Mouse (Mus musculus) kidney, postnatal 4 days (tissue): ENCODE data around the gene Gca.
"Not testable (repeated sequence)": the region's sequence is repeated elsewhere in the genome, so short reads cannot be mapped to it uniquely, and the experiment has no call there.

ENCODE experiments used
- DNase-seq, 2 experiments: peaks; one replicate each; pipeline ENCODE4 v3.0.0; 2021; ENCODE audit warnings: mixed read lengths in 2 of 2

Gene Gca

GRCm38 (mm10) chr2:62670767-62671166 lies 6.7 kb downstream of the Gca start:
- DNase-seq: no peak

- DNase-seq: no peak
These were observed 8.7 kb downstream of the Gca start for GRCm38 (mm10) chr2:62672788-62673187.

- no peak for DNase-seq
These were observed 17.6 kb downstream of the Gca start for GRCm38 (mm10) chr2:62681667-62682066.

DNA sequence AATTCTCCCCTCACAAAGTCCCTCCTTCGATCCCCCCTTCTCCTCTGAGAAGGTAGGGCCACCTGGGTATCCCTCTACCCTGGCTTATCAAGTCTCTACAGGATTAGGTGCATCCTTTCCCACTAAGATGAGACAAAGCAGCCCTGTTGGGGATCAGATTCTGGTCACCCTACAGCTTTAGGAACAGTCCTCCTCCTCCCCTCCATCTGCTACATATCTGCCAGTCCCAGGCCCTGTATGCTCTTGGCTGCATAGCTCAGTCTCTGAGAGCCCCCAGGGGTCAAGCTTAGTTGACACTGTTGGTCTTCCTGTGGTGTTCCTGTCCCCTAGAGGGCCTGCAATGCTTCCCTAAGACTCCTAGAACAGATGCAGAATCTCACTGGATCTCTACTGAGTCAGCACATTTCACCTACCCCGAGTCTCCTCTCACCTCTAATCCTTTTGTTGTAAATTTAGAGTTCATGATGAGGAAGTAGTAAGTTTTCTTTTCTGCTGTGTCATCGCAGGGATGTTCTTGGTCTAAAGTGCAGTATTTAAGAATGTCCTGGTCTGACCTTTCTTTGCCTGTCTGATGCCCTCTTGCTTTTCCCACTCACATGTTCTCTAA lies 21.0 kb downstream of the Gca start:
- DNase-seq: no peak

DNA sequence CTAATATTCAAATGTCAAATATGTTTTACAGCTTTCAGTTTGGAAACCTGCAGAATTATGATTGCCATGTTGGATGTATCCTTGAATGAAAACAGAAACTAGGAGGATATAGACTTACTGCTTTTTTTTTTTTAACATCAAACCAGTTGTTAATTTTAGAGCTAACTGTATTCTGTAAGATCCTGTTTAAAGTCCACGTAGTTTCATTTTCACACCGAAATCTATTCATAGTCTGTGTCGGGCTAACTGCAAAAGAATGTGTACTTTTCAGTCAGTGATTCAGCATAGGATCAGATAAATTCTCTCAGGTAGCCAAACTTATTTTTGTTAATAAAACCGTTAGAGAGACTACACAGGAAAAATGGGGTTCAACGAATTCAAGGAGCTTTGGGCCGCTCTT lies 21.8 kb downstream of the Gca start:
- DNase-seq: no peak

- DNase-seq: no peak
These were observed 42.2 kb downstream of the Gca start for GRCm38 (mm10) chr2:62706313-62706712.

GRCm38 (mm10) chr2:62709633-62710032 lies 45.5 kb downstream of the Gca start:
- DNase-seq: no peak

DNA sequence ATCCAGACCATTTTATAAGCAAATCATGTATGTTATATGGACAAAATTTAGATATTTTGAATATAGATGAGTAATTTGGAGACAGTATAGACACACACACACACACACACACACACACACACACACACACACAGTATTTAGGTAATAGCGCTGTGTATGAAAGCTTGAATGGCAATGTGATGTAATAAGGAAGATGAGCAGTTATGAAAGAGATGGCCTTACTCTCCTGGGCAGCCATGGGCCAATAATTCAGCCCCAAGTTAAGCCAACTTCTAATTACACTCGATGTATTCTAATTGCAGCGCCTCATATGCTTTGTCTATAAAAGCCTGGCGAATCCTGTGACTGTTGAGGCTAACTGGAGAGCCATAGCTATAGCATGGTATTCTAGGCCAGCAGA lies 50.3 kb downstream of the Gca start:
- not testable (repeated sequence) for DNase-seq

DNA sequence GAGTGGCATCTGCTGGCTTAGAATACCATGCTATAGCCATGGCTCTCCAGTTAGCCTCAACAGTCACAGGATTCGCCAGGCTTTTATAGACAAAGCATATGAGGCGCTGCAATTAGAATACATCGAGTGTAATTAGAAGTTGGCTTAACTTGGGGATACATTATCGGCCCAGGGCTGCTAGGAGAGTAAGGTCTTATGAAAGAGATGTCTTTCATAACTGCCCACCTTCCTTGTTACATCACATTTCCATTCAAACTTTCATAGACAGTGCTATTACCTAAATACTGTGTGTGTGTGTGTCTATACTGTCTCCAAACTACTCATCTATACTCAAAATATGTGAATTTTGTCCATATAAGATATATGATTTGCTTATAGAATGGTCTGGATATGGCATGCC lies 51.2 kb downstream of the Gca start:
- DNase-seq: no peak

DNA sequence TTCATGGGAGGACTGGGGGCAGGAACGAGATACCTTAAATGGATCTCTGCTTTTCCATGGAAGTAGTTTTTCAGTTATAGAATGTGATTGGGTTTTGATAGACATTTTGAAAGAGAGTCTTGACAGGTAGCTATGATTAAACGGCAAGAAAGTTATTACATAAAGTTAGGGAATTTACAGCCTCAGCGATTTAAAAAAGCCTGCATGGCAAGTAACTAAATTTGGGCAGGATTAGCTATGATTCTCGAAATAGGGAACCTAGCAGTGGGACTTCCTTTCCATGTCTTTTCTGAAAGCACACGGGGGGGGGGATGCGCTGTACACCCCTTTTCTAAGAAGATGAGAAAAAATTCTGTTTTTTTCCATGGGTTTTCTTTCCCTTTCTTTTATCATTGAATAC lies 53.2 kb downstream of the Gca start:
- DNase-seq: no peak

DNA sequence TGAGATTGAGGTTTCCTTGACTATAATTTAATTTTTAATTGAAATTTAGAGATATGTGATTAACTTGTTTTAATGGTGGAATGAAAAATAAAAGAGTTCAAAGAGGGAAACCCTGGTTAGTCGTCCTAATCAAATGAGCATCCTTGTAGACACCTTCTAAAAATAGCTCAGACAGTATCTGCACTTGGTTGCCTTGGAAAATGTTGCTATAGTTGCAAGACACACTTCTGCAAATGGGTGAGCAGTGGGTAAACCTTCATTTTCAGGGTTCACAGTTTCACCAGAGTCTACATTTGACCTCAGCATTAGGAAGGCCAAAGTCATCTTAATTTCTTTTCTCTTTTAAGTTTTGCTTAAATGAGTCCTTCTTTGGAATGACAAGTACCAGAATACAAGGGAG lies 54.3 kb downstream of the Gca start:
- no peak for DNase-seq

DNA sequence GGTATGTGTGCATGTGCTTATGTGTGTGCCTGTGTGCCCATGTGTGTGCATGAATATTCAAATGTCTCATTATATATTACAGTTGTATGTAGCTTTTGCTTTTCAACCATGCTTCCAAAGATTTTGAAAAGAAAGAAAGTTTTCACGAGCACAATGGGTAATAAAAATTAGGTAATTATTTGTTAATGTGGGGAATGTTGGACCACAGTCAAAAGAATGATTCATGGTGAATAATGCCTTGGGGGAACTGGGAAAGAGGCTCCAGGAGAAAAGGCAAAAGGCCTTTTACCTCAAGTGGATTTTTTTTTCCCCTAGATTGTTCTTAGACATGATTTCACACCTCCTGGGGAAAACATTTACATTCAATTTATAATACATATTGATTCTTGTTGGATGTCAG lies 61.9 kb downstream of the Gca start:
- DNase-seq: no peak

- no peak for DNase-seq
These were observed 63.6 kb downstream of the Gca start for GRCm38 (mm10) chr2:62727732-62728131.

GRCm38 (mm10) chr2:62730671-62731070 lies 66.6 kb downstream of the Gca start:
- no peak for DNase-seq

DNA sequence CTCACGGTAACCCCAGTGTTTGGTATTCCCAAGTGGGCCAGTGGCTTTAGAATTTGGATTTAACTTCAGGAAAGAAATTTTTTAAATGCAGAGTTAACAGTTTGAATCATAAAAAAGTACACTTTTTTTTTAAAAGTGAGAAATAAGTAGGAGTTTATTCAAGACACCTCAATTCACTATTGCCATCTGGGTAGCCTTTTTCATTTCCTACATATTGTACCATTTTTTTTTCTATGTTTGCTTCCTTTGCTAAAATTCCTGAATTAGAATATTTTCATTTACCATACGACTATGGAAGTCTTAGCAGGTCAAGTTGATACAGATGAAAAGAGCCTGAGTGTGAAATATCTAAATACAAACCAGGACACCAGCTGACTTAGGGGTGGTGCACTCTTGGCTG lies 79.0 kb downstream of the Gca start:
- no peak for DNase-seq
